Mouse (Mus musculus): ENCODE data around the gene Scn3b. TPM values are rescaled to one million over a fixed set of nuclear protein-coding genes. Genes with fewer than 3 reads are reported as not detected.

The Scn3b gene
- total RNA-seq, 2 experiments from 2014 or later = 6.2 to 7.5 TPM

- DNase-seq = no peak
Observed at GRCm38 (mm10) chr9:40339578-40339977, 70.6 kb downstream of the Scn3b start.

Other genes starting within 250 kb of the Scn3b start
- not detected for gene Olfr981, start 247.8 kb upstream of the Scn3b start, total RNA-seq (2021)
- not detected for gene Olfr982, start 195.4 kb upstream of the Scn3b start, total RNA-seq (2021)
- not detected for gene Olfr983, start 175.6 kb upstream of the Scn3b start, total RNA-seq (2021)
- gene Olfr984, start 155.0 kb upstream of the Scn3b start, total RNA-seq (2021) = not detected
- gene Olfr985, start 139.0 kb upstream of the Scn3b start, total RNA-seq (2021) = not detected
- not detected for gene Tmem225, start 121.1 kb upstream of the Scn3b start, total RNA-seq (2021)
- not detected for gene Olfr986, start 88.3 kb upstream of the Scn3b start, total RNA-seq (2021)
- gene Zfp202, start 76.9 kb upstream of the Scn3b start, total RNA-seq (2021) = 1 to 10 TPM; 5.6 to 6.2 TPM